Mouse (Mus musculus) activated CD4-positive, CD25-positive, alpha-beta regulatory T cell, adult 4 months (primary cell): ENCODE results near the gene Alpl. TPM values are rescaled to one million over a fixed set of nuclear protein-coding genes. Genes with fewer than 3 reads are reported as not detected.

ENCODE experiments used
- ATAC-seq: one replicate; pipeline ENCODE4 v1.8.0; 2017
- polyA plus RNA-seq, 2 experiments: library from polyadenylated mRNA; unstranded; fragments of 100-300 nt; shearing (Covaris generic); gene quantifications; one replicate each; pipeline ENCODE4 v1.2.1; 2017

Gene Alpl
- polyA plus RNA-seq, 2 experiments from 2014 or later = 0.54 to 1.1 TPM

DNA sequence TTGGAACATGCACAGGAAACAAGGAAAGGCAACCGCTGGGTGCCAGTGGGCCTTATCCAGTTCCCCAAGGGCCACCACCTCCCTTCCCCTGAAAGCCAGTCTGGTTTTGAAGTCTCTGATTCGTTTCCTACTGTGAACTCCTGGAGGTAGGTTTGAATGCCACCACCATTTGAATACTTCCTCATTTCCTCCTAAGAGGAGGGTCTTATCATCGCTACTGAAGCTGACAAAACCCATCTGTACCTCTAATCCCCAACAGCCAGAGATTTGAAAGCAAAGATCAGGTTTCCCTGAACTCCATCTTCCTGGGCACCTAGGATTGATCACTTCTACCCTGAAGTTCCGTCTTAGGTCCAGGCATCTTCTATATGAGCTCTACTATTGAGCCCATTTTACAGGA, 854 bp upstream of the Alpl start:
- no peak for ATAC-seq

- ATAC-seq = no peak
These were observed 1.8 kb downstream of the Alpl start for GRCm38 (mm10) chr4:137794178-137794900.

- ATAC-seq = no peak
These were observed 2.6 kb downstream of the Alpl start for GRCm38 (mm10) chr4:137793611-137794010.

DNA sequence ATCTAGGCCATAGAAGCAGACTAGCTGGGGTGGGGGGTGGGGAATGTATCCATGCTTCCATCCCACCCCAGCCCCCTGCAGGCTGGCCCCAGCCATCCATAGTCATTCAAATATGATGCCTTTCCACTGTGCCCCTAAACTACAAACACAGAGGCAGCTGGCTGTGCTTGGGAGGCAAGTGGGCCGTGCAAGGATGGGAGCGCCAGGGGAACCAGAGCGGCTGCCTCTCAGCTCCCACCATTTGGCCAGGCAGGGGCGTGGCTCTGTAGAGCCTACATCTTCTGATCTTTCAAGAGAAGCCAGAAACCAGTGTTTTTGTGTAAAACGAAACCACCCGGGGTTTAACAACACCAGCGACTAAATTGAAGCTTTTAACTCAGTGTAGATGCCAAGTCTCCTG, 4.7 kb downstream of the Alpl start:
- ATAC-seq = no peak

DNA sequence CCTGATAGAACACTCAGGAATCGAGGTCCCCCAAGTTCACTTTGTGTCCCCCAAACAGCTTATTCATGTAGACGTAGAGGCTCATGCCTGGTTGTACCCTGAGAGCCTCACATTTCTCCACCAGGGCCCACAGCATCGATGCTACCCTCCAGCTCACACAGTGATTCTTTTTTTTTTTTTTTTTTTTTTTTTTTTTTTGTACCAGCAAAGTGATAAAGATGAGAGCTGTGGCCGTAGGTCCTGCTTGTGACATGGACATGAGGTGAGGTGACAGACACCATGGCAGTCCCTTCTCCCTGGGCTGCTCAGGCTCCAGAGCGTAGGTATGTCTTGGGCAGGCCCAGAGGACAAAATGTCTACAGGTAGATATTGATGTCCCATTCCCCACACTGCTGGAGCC, 5.2 kb downstream of the Alpl start:
- no peak for ATAC-seq

GRCm38 (mm10) chr4:137788511-137789049, 7.6 kb downstream of the Alpl start:
- no peak for ATAC-seq

- no peak for ATAC-seq
These were observed 8.4 kb downstream of the Alpl start for GRCm38 (mm10) chr4:137787589-137788289.

DNA sequence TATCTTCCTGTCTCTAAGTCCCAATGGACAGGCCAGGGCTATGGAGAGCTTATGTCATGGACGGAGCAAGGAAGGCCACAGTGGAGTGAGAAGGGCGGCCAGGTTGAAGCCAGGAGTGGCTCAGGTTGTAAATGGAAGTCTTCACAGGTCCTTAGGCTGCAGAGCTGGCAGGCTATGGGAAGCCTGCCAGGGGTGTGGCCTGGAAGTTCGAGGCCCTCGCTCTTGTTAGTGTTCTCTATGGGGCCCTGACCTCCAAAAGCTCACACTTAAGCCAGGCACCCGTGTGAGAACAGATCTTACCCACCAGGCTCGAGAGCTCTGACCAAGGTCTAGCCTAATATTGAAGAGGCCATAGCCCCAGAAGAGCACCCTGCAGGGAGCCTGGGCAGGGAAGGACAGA, 9.7 kb downstream of the Alpl start:
- no peak for ATAC-seq

GRCm38 (mm10) chr4:137785270-137785669, 10.9 kb downstream of the Alpl start:
- ATAC-seq = no peak

DNA sequence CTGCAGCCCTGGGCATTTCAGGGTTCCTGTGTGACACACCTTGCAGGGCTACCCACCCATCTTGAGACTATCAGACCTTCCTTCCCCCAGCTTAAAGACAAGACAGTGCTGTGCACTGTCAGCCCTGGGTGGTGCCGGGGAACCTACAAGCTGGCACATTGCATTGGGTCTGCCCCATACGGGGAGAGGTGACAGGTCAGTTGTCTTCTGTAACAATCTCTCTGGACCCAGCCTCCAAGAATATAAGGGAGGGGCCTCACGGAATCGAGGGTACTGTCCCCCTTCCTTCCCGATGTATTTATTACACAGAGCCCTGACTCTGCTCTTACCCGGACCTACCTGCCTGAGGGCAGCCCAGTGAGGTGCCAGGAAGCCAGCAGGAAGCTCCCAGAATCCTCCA, 11.4 kb downstream of the Alpl start:
- ATAC-seq = no peak

DNA sequence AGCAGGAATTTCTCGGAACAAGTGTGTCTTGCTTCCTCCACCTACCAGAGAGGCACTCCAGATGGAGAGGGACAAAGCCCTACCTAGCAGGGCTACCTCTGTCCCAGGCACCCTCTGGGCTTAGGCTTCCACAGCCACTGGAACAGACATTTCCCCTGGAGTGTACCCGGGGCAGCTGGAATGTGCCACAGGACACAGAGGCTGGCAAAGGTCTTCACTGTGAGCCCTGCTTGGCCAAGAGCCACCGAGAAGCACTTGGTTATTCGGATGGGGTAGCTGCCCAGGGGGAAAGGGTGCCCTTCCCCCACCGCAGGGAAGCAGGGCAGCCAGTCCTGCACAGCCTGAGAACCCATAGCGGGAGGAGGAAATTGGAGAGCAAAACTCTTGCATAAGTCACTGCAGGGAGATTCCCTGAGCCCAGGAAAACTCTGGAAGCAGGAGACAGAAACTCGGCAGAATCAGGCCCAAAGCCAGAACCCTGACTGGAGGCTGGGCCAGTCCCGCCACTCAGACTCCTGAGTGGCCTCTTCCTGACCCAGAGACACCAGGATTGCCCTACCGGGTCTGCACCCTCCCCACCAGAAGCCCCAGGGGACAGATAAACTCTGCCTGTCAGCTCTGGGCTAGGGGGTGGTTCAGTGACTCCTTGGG, 12.5 kb downstream of the Alpl start:
- ATAC-seq = no peak

- no peak for ATAC-seq
These were observed 14.2 kb downstream of the Alpl start for GRCm38 (mm10) chr4:137781949-137782348.

GRCm38 (mm10) chr4:137780986-137781385, 15.2 kb downstream of the Alpl start:
- no peak for ATAC-seq

DNA sequence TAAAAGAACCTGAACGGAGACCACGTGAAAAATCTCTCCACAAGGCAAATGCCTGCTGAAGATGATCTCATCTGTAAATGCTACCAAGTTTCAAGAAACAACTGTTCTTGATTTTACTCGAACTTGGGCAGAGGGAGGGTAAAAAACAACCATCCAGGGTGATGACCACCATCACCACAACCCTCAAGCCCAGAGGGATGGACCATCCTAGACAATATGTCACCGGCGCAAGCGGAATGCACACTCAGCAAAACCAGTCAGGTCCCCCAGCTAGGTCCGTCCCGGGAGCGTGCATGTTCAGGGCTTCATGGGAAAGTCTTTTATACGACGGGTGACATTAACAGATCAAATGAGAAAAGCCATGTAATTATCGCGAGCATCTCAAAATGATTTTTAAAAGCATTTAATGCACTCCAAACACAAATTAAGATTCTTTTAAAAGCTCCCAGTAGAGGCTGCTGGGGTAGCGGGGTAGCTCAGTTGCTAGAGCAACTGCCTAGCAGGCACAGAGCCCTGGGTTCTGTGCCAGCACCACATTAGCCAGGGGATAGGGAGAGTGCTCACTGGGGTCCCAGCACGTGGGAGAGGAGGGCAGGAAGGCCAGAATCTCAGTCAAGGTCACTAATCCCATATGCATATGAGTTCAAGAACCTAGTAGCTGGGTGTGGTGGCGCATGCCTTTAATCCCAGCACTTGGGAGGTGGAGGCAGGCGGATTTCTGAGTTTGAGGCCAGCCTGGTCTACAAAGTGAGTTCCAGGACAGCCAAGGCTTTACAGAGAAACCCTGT, 17.6 kb downstream of the Alpl start:
- ATAC-seq = no peak

DNA sequence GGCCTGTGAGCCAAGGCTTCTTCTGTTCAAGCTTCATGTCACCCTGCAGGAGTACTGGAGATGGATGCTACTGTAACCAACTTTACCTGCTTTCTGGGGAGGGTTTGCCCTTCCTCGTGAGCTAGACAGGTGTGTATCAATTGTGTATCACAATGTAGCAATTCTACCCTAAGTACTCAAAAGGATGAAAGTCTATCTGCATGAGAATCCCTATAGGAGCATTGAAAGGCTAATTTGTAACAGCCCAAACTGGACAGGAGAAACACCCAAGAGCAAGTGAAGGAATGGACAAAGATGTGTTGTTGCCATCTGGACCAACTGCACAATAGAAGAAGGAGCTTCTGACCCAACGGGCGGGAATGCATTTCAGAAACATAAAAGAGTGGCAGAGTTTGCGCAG, 18.3 kb downstream of the Alpl start:
- ATAC-seq = no peak

DNA sequence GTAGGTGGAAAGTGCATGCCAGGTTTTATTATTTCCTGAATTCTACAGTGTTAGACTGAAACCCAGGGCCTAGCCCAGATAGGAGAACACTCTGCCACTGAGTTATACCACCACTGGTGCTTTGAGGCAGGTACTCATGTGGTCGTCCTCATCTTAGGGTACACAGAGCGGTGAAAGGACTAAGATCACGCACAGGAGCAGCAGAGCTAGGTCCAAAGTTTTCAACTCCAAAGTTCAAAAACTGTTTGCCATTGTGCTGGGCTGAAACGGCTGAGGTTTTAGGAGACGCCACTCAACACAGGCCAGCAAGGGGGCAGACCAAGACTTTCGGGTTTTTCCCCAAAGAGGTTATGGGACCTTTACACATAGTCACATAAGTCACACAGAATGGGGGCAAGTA, 21.7 kb downstream of the Alpl start:
- no peak for ATAC-seq

- ATAC-seq = no peak
These were observed 22.2 kb downstream of the Alpl start for GRCm38 (mm10) chr4:137774013-137774412.

DNA sequence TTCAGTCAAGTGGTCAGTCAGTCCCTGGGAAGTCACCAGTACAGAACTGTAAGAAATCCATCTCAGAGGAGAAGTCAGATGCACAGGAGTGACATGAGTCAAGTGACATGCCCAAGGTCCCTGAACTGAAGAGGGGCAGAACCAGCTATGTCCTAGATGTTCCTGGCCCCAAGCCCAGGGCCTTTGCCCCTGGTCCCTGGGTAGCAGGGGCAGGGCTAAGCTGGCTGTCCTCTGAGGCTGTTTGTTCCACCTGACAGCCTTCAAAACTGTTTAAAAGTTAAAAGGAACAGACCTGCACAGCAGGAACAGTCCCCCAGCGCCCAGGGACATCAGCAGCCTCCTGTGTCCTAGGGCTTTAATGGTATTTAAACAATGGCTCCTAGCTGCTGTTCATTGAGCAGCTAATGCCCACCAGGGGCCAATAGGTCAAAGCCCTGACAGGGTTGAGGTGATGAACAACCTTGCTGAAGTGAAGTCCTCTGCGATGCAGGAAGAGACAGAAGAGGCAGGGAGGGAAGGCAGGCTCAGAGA, 22.8 kb downstream of the Alpl start:
- no peak for ATAC-seq

GRCm38 (mm10) chr4:137772438-137773056, 23.6 kb downstream of the Alpl start:
- no peak for ATAC-seq

- no peak for ATAC-seq
These were observed 24.4 kb downstream of the Alpl start for GRCm38 (mm10) chr4:137771749-137772148.

DNA sequence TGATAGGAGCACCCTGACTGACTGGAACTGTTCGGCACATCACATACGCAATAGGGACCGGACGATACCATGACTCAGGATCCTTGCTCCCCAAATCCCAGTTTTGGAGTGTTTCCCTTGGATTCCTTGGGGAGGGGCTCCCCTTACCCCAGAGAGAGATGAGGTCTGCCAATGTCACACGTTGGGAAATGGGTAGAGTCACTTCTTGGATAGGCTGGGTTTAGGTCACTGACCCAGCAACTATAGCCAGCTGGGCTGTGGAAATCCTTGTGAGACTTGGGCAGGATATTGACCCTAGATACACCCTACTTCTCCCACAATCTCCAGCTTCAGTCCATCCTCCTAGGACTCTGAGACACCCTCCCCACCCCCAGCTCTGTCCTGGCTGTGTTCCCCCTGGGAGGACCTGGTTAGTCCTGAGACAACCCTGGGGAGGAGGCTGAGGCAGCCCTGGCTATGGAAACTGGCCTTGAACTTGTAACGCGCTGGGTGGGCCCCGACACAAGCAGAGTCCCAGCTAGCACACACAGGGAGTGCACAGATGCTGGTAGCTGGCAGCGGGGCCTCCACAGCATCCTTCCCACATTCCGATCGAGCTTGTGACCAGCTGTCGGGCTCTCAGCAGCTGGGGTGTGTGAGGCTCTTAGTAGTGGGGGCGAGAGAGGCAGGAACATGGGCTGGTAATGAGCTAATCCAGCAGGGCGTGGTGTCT, 25.1 kb downstream of the Alpl start:
- no peak for ATAC-seq
